Mouse (Mus musculus) ES-Bruce4 (cell line): Measurements from ENCODE around the gene Yap1.

Experiments
- CTCF ChIP-seq: IDR thresholded peaks from one replicate; pipeline ENCODE4 v1.8.1; 2011; ENCODE audit warnings: low read depth, low read length
- EP300 ChIP-seq: IDR thresholded peaks from 2 replicates; pipeline ENCODE4 v1.6.1; 2011; ENCODE audit warnings: low read depth, low read length; ENCODE audit not compliant: insufficient read depth
- POLR2A ChIP-seq: IDR thresholded peaks from one replicate; pipeline ENCODE4 v1.8.1; 2011; ENCODE audit warnings: low read length; ENCODE audit not compliant: insufficient read depth

- TF ChIP-seq CTCF (no peak), POLR2A (no peak), EP300 (no peak)
Measured at GRCm38 (mm10) chr9:7928866-7929265, 75.5 kb downstream of the Yap1 start.
